Mouse (Mus musculus) B cell, adult (primary cell): ENCODE data around the gene Thsd7a. TPM values are rescaled to one million over a fixed set of nuclear protein-coding genes. Genes with fewer than 3 reads are reported as not detected.

Experiments used
- total RNA-seq: library from RNA; stranded (reverse); gene quantifications from 4 replicates; pipeline ENCODE4 v1.2.4, GENCODE M21; 2023; ENCODE audit not compliant: inconsistent age

The Thsd7a gene
- not detected in 4 replicates for total RNA-seq

GRCm38 (mm10) chr6:12748787-12749530 lies at the start of gene Thsd7a:
Thsd7a (minus strand) TSS chr6:12749410.

